Mouse (Mus musculus): ENCODE data around the gene Olfr247.
"Not testable (repeated sequence)": the region's sequence is repeated elsewhere in the genome, so short reads cannot be mapped to it uniquely, and the experiment has no call there.

The Olfr247 gene

DNA sequence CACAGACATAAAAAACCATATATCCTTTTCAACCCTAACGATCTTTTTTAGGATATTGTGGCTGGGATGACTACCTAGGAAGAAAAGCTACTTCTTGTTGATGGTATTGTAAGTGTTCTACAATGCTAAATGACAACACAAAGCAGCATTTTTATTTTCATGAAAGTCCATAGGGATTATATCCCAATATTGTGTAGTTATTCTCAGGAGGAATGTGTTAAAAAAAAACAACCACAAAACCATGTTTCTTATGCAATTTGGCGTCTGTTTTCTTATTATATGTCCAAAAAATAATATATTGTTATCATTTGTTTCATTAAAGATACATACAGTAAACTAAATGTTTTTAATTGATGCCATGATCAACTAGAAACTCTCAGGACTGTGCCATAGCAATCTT lies at the start of gene Olfr247:
TSS of gene Olfr247 (minus strand) at position 101 of the 400 bp plus-strand sequence.
- POLR2A ChIA-PET, CTCF ChIA-PET: not testable (repeated sequence)

DNA sequence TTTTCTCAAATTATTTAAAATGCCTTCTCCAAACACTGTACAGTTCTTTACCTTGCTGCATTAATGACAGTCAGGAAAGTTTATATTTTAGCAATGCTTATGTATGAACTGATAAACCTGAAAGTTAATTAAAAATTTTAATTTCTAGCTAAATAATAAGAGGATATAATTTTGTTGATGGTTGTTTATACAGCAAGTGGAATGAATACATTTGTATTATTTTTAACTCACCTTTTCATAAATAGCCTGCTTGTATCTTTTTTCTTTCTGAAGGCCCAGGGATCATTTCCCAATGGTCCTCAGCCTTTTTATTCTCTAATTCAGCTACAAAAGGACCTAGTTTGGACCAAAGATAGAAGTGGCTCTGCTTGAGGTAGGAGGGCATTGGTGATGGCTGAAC lies 36.4 kb upstream of the Olfr247 start, which contains the start of gene Olfr820:
TSS of gene Olfr820 (plus strand) at position 301 of the 400 bp plus-strand sequence.
- CTCF ChIA-PET, result no interaction called here
- POLR2A ChIA-PET, result no interaction called here

DNA sequence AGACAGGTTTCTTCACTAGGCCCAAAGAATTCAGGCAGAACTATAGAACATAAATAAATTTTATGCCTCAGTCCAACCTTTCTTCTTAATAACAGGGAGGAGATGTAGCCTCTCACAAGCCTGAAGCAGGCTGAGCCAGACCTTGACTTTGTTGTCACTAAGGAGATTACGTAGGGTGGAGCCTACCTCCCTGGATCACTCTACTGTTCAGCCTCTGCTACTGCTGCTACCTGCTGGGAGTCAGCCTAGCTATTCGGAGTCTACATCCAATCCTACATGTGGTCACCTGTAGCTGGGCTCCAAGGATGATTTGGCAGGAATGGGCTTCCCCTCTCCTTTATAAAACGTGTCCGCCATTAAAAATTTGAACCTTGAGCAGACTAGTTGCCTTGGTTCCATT lies 29.4 kb upstream of the Olfr247 start:
- POLR2A ChIA-PET, CTCF ChIA-PET: not testable (repeated sequence)

DNA sequence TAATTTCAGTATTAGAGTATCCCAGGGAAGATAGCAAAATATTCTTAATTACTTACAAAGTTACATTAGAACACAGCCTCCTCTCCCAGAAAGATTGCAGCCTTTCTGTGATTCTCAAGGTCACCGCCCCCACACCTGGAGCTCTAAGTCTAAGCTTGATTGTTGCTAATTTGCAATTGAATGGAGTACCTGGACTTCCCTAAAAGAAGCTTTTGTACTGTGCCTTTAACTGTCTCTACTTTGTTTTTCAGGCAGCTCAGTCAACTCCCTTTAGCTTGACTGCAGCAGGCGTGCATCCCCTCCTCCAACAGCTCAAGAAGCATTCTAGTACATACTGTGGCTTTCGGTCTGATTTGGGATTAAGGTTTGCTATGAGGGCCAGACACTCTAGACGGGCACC lies 28.2 kb upstream of the Olfr247 start:
- CTCF ChIA-PET, POLR2A ChIA-PET: not testable (repeated sequence)

DNA sequence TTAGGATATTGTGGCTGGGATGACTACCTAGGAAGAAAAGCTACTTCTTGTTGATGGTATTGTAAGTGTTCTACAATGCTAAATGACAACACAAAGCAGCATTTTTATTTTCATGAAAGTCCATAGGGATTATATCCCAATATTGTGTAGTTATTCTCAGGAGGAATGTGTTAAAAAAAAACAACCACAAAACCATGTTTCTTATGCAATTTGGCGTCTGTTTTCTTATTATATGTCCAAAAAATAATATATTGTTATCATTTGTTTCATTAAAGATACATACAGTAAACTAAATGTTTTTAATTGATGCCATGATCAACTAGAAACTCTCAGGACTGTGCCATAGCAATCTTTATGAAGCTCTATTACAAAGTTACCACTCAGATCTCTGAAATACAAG lies 9.0 kb upstream of the Olfr247 start, which contains the start of gene Gm10310:
TSS of gene Gm10310 (minus strand) at position 101 of the 400 bp plus-strand sequence.
- CTCF ChIA-PET, POLR2A ChIA-PET: not testable (repeated sequence)

DNA sequence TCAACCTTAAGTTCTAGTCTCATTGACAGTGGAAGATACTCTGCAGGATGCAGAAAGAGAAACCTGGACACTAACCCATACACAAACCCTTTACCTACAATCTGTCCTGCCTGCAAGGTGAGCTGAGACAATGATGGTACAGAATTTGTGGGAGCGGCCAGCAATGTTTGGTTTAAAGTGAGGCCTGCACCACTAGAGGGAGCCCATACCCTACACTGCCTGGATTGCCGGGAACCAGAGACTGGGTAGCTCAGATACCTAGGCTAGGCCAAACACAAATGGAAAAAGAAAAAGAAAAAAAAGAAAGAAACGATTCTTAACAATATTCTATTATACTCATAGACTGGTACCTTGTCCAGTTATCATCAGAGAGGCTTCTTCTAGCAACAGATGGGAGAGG lies 5.9 kb upstream of the Olfr247 start:
- POLR2A ChIA-PET, CTCF ChIA-PET: not testable (repeated sequence)

DNA sequence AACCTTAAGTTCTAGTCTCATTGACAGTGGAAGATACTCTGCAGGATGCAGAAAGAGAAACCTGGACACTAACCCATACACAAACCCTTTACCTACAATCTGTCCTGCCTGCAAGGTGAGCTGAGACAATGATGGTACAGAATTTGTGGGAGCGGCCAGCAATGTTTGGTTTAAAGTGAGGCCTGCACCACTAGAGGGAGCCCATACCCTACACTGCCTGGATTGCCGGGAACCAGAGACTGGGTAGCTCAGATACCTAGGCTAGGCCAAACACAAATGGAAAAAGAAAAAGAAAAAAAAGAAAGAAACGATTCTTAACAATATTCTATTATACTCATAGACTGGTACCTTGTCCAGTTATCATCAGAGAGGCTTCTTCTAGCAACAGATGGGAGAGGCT lies 2.9 kb downstream of the Olfr247 start:
- POLR2A ChIA-PET, CTCF ChIA-PET: not testable (repeated sequence)

DNA sequence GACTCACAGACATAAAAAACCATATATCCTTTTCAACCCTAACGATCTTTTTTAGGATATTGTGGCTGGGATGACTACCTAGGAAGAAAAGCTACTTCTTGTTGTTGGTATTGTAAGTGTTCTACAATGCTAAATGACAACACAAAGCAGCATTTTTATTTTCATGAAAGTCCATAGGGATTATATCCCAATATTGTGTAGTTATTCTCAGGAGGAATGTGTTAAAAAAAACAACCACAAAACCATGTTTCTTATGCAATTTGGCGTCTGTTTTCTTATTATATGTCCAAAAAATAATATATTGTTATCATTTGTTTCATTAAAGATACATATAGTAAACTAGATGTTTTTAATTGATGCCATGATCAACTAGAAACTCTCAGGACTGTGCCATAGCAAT lies 8.8 kb downstream of the Olfr247 start, which contains the start of gene Olfr819:
TSS of gene Olfr819 (minus strand) at position 101 of the 400 bp plus-strand sequence.
- CTCF ChIA-PET, POLR2A ChIA-PET: not testable (repeated sequence)

DNA sequence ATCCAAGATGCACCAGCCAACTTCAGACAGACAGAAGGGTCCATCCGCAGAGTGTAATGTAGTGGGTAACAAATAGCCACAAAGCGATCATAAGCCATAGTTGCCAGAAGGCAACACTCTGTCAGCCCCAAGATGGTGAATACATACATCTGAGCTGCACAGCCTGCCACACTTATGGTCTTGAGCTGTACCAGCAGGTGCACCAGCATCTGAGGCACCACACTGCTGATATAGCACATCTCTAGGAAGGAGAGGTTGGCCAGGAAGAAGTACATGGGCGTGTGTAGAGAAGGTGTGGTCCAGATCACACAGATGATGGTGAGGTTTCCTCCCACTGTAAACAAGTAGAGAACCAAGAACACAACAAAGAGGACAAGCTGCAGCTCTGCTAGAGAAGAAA lies 9.7 kb downstream of the Olfr247 start:
- CTCF ChIA-PET, POLR2A ChIA-PET: not testable (repeated sequence)

DNA sequence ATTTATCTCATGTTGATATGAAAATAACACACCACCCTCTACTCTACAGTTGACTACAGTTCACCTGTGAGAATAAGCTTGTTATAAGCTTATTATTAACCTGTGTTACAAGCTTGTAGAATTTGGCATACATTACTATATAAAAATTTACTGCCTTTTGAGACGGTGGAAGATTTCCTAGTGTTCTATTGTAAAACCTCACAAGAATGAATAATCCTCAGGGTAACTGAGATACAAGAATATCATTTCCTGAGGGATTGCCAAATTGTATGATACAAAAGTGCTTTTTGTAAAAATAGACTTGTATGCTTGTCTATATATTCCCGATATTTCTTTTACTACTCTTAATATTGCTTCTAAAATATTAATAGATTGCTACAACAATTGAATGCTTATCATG lies 26.9 kb downstream of the Olfr247 start, which contains the start of gene Olfr818:
TSS of gene Olfr818 (minus strand) at position 101 of the 400 bp plus-strand sequence.
- POLR2A ChIA-PET, result no interaction called here
- CTCF ChIA-PET, result no interaction called here
